Mouse (Mus musculus): ENCODE measurements around the gene Magoh. TPM values are rescaled to one million over a fixed set of nuclear protein-coding genes. Genes with fewer than 3 reads are reported as not detected.

Magoh gene
- polyA plus RNA-seq (2012; ENCODE audit: low replicate concordance) = 1.5 and 7.4 TPM in 2 replicates

GRCm38 (mm10) chr4:107879254-107880050 lies at the start of gene Magoh:
Magoh (plus strand) TSS chr4:107879755.

GRCm38 (mm10) chr4:107889731-107890432 lies 10.3 kb downstream of the Magoh start, which contains the start of gene 0610037L13Rik:
0610037L13Rik (plus strand) TSS chr4:107889813.

GRCm38 (mm10) chr4:107923145-107923802 lies 43.7 kb downstream of the Magoh start, which contains the start of gene Cpt2:
Cpt2 (minus strand) TSS chr4:107923610.

Other genes starting within 250 kb of the Magoh start
- gene Dmrtb1, start 195.5 kb upstream of the Magoh start, polyA plus RNA-seq (2012; ENCODE audit: low replicate concordance) = 1.8 and 3.5 TPM in 2 replicates
- 4.2 and 12.9 TPM in 2 replicates for gene Lrp8, start 77.5 kb upstream of the Magoh start, polyA plus RNA-seq (2012; ENCODE audit: low replicate concordance)
- 5.1 and 7.8 TPM in 2 replicates for gene 0610037L13Rik, start 10.1 kb downstream of the Magoh start, polyA plus RNA-seq (2012; ENCODE audit: low replicate concordance)
- gene Cpt2, start 43.9 kb downstream of the Magoh start, polyA plus RNA-seq (2012; ENCODE audit: low replicate concordance) = 52.0 and 110 TPM in 2 replicates
- not detected in 2 replicates for gene Slc1a7, start 88.6 kb downstream of the Magoh start, polyA plus RNA-seq (2012; ENCODE audit: low replicate concordance)
- gene Podn, start 216.7 kb downstream of the Magoh start, polyA plus RNA-seq (2012; ENCODE audit: low replicate concordance) = 0.09 and 0.16 TPM in 2 replicates